Comparison of ENCODE assay signal across 19 mouse cellular contexts in the genomic region with DNA sequence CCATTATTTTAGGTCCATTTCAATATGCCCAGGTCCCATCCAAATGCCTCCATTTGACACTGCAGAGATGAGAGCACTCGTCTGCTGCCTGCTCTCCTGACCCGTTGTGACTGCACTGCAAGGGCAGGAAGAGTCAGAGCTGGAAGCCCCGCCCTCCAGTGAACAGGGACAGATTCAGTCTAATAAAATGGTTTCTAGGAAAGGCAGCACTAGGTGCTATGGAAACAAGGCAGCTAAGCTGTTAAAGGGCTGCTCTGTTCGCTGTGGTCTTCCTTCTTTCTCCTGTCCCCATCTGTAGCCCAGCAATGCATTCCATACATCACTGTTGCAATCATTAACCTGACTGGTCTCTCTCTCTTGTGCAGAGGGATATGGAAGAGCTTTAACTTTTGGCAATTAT. TPM values are rescaled to one million over a fixed set of nuclear protein-coding genes. Genes with fewer than 3 reads are reported as not detected.
A peak's percentile ranks its signal among the peaks of the same experiment; 100 is the strongest.
DNase-seq lines count a peak whose midpoint lies in the region; ATAC-seq and TF ChIP-seq lines count a peak whose summit lies in the region.
"Had no signal": no experiment of that assay in that cellular context is flagged by ENCODE, and none has a peak within 500 bp of the region (broad histone marks: within the 10 kb centered on the region; RNA-seq: fewer than 3 reads in every experiment).

No protein-coding gene starts in this region.

- no peaks in the 10 kb centered on the region for H3K4me1 ChIP-seq in midbrain, embryonic 13.5 days (replicated peaks)
- H3K4me1 ChIP-seq: hindbrain, embryonic 12.5 days; limb, embryonic 12.5 days; midbrain, embryonic 10.5 days; stomach, embryonic 15.5 days had no signal

- in situ Hi-C loops in Patski (cut with MboI; ENCODE audit: low pct_unique_long_range_greater_than_20kb) = no loop called here

- no peak for TF ChIP-seq CTCF in layer of hippocampus, adult 2 months (conservative IDR thresholded peaks at IDR 0.05)
- no peak for TF ChIP-seq CTCF in Patski (IDR thresholded peaks at IDR 0.05)

- POLR2A ChIA-PET in Patski (lab: Charles Lee) = no interaction called here

- no peaks in the 10 kb centered on the region for H3K27me3 ChIP-seq in Patski
- no peaks in the 10 kb centered on the region for H3K27me3 ChIP-seq in midbrain, embryonic 13.5 days
- H3K27me3 ChIP-seq: hindbrain, embryonic 12.5 days; limb, embryonic 12.5 days; stomach, embryonic 15.5 days had no signal

- H3K36me3 ChIP-seq in midbrain, embryonic 13.5 days = peaks cover 75% of the 10 kb centered on the region

- no peak overlapping the region for H3K9ac ChIP-seq in midbrain, embryonic 13.5 days (replicated peaks)
- H3K9ac ChIP-seq: hindbrain, embryonic 12.5 days; limb, embryonic 12.5 days; stomach, embryonic 15.5 days had no signal

- peak overlapping the region; percentile 48; the same call in 1 of the 2 replicates for H3K27ac ChIP-seq in layer of hippocampus, adult 2 months
- H3K27ac ChIP-seq in midbrain, embryonic 13.5 days = no peak overlapping the region
- H3K27ac ChIP-seq: hindbrain, embryonic 12.5 days; limb, embryonic 12.5 days; midbrain, embryonic 10.5 days had no signal

- ATAC-seq in Patski = peak; percentile 49
- no peak for ATAC-seq in midbrain, embryonic 13.5 days
- ATAC-seq: inflammation-experienced regulatory T-cells, adult 6 months had no signal

- no peaks in the 10 kb centered on the region for H3K9me3 ChIP-seq in midbrain, embryonic 13.5 days
- H3K9me3 ChIP-seq: hindbrain, embryonic 12.5 days; limb, embryonic 12.5 days; midbrain, embryonic 10.5 days; stomach, embryonic 15.5 days had no signal

- no peak for DNase-seq in layer of hippocampus, adult 2 months (ENCODE audit: low spot score in 2 of 2)
- DNase-seq in layer of hippocampus, postnatal 14 days (ENCODE audit: low spot score in 2 of 2) = no peak
- no peak for DNase-seq in Patski (ENCODE audit: low read depth, low spot score)
- DNase-seq in adrenal gland, adult 2 months = peak; percentile 76
- peak; percentile 35 for DNase-seq in kidney, postnatal 14 days
- DNase-seq in cerebellum, postnatal 14 days = no peak
- DNase-seq: cerebellum, adult 9-10 months; gastrocnemius, postnatal 10 days; lung, postnatal 14 days; right cerebral cortex, postnatal 14 days had no signal

- CTCF ChIA-PET in Patski (lab: Charles Lee) = interaction anchor here (1.2 to 2.4 kb wide), 5 partner anchors 10 to 198 kb away, joined by 3 to 8 read pairs (median 4); no protein-coding TSS in a partner anchor

- WGBS in midbrain, embryonic 13.5 days = 81% methylated on average over 4 of the region's 4 CpGs

- H3K4me2 ChIP-seq in midbrain, embryonic 13.5 days (replicated peaks) = no peak overlapping the region
- H3K4me2 ChIP-seq: hindbrain, embryonic 12.5 days; limb, embryonic 12.5 days; stomach, embryonic 15.5 days had no signal

- no peak overlapping the region for H3K4me3 ChIP-seq in layer of hippocampus, adult 2 months
- no peak overlapping the region for H3K4me3 ChIP-seq in midbrain, embryonic 13.5 days (replicated peaks)
- H3K4me3 ChIP-seq: hindbrain, embryonic 12.5 days; limb, embryonic 12.5 days; midbrain, embryonic 10.5 days; myocyte; stomach, embryonic 15.5 days had no signal

RNA-seq across cellular contexts. Expression of gene Rheb, which starts 29.4 kb away (rescaled TPM):
- 100 to 1,000 TPM; 106 to 115 TPM for total RNA-seq in layer of hippocampus, adult 2 months (2021)
- total RNA-seq in layer of hippocampus, postnatal 14 days (2021) = 100 to 1,000 TPM; 111 to 117 TPM
- 168 TPM for polyA plus RNA-seq in Patski (2021)
- total RNA-seq in adrenal gland, adult 2 months (2021) = 10 to 100 TPM; 71.4 to 81.3 TPM
- polyA plus RNA-seq in adrenal gland, adult 2 months (2012; rRNA removed) = 28.1 and 29.3 TPM in 2 replicates
- 206 and 221 TPM in 2 replicates for polyA plus RNA-seq in midbrain, embryonic 13.5 days (2015; fragmentation: Nextera tagmentation; extraction: Ambion mirVana)

RNA-seq across cellular contexts. Expression of gene Crygn, which starts 55.2 kb away (rescaled TPM):
- total RNA-seq in layer of hippocampus, adult 2 months (2021) = not detected
- 1 to 10 TPM; 2.3 to 3.3 TPM for total RNA-seq in layer of hippocampus, postnatal 14 days (2021)
- polyA plus RNA-seq in Patski (2021) = not detected
- total RNA-seq in adrenal gland, adult 2 months (2021) = 1 to 10 TPM in 1 of 2 experiments, not detected in 1; 3.6 TPM
- not detected in 2 replicates for polyA plus RNA-seq in adrenal gland, adult 2 months (2012; rRNA removed)
- polyA plus RNA-seq in midbrain, embryonic 13.5 days (2015; fragmentation: Nextera tagmentation; extraction: Ambion mirVana) = 0.53 TPM in 1 of 2 replicates, not detected in the other
- total RNA-seq: gastrocnemius, postnatal 10 days; heart, adult 8-10 months had no signal
- polyA plus RNA-seq: embryonic facial prominence, embryonic 14.5 days; hindbrain, embryonic 12.5 days; limb, embryonic 12.5 days; midbrain, embryonic 10.5 days; myocyte had no signal

Comparison
In these comparisons a context has a peak if more than half of its experiments do, and no peak if none do; other contexts are left out.
1. DNase-seq: peak in adrenal gland, adult 2 months (single experiment) and kidney, postnatal 14 days (single experiment); none in layer of hippocampus, adult 2 months (0 of 2), layer of hippocampus, postnatal 14 days (0 of 2), Patski (single experiment) and cerebellum, postnatal 14 days (0 of 2).